Mouse (Mus musculus): ENCODE results near the gene Hgd. TPM values are rescaled to one million over a fixed set of nuclear protein-coding genes. Genes with fewer than 3 reads are reported as not detected.

Hgd gene
- total and polyA plus RNA-seq, 3 experiments = 0.28 to 1.6 TPM; not detected in 1

DNA sequence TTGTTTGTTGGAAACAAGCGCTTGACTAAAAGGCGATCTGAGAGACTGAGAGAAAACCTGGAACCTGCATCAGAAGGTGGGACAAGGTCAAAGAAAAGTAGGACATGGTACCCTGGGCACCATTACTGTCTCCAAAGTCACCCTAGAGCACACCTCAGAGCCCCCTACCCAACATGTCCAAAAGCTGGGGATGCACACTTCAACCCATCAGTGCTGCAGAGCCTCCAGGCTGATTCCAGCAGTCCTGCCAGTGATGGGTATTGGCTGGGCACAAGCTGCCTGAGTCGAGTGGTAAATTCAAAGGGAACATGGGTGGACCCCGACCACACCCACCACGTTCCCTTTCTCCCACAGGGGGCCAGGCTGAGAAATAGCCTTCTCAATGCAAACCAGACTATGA is 95.4 kb downstream of the Hgd start:
- DNase-seq = no peak

GRCm38 (mm10) chr16:37676024-37676676 is 96.2 kb downstream of the Hgd start:
- DNase-seq = peak; percentile 82

DNA sequence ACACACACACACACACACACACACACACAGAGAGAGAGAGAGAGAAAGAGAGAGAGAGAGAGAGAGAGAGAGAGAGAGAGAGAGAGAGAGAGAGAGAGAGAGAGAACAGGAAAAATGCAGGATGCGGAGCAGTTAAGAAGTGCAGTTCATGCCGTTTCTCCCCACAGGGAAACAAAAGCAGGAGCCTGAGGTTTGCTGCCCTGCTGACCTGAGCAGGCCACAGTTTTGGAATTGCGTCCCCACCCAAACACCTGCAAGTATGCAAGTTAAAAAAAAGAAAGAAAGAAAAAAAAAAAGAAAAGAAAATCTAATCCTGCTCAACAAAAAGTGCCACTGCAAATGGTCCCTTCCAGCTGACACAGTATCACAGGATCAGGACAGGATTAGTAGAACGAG is 96.7 kb downstream of the Hgd start:
- no peak for DNase-seq

- no peak for DNase-seq
Measured at GRCm38 (mm10) chr16:37677586-37677985, 97.6 kb downstream of the Hgd start.

- no peak for DNase-seq
Measured at GRCm38 (mm10) chr16:37680216-37680615, 100.3 kb downstream of the Hgd start.

DNA sequence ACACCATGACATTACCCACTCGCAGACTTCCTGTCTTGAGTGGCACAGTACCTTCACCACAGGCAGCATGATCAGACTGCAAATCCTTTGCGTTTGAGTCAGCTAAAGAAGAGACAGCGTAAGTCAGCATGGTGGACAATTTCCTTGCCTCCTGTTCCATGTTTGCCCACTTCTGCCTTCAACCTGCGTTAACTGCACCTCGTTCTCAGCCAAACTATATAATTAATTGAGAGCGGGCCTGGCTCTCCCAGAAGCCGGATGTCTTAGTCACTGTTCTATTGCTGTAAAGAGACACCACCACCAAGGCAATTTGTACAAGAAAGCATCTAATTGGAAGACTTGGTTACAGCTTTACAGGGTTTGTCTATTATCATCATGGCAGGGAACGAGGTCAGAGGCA is 100.9 kb downstream of the Hgd start:
- no peak for DNase-seq

Other genes starting within 250 kb of the Hgd start
- 1 to 10 TPM; 3.2 to 3.6 TPM for gene Stxbp5l, start 195.2 kb upstream of the Hgd start, total RNA-seq (2021)
- gene Stxbp5l, start 195.2 kb upstream of the Hgd start, polyA plus RNA-seq (2012; rRNA removed) = 0.29 TPM in 1 of 2 replicates, not detected in the other
- gene Gtf2e1, start 40.4 kb upstream of the Hgd start, total RNA-seq (2021) = 10 to 100 TPM; 15.0 to 16.1 TPM
- 1.9 and 3.5 TPM in 2 replicates for gene Gtf2e1, start 40.4 kb upstream of the Hgd start, polyA plus RNA-seq (2012; rRNA removed)
- 10 to 100 TPM in 1 of 2 experiments, 1 to 10 TPM in 1; 7.6 to 10.3 TPM for gene Rabl3, start 40.3 kb upstream of the Hgd start, total RNA-seq (2021)
- gene Rabl3, start 40.3 kb upstream of the Hgd start, polyA plus RNA-seq (2012; rRNA removed) = 0.27 and 0.55 TPM in 2 replicates
- gene Ndufb4, start 74.3 kb downstream of the Hgd start, total RNA-seq (2021) = 100 to 1,000 TPM; 138 to 192 TPM
- gene Ndufb4, start 74.3 kb downstream of the Hgd start, polyA plus RNA-seq (2012; rRNA removed) = 67.4 and 80.6 TPM in 2 replicates
- gene Fstl1, start 196.7 kb downstream of the Hgd start, total RNA-seq (2021) = 10 to 100 TPM; 39.3 to 56.7 TPM
- gene Fstl1, start 196.7 kb downstream of the Hgd start, polyA plus RNA-seq (2012; rRNA removed) = 8.0 and 8.6 TPM in 2 replicates

Data from adrenal gland, adult 2 months (tissue).